Mouse (Mus musculus): ENCODE results near the gene Col27a1. TPM values are rescaled to one million over a fixed set of nuclear protein-coding genes. Genes with fewer than 3 reads are reported as not detected.

The Col27a1 gene
- total RNA-seq (2021): 1 to 10 TPM; 3.1 to 3.4 TPM
- long read RNA-seq, experiment 1: 0 reads
- long read RNA-seq, experiment 2: 0 reads

- no peak for DNase-seq (ENCODE audit: low spot score in 2 of 2)
- intact Hi-C loops (cut with DNase I): no loop called here
These were observed at the start of gene Col27a1 for GRCm38 (mm10) chr4:63213907-63214621. Gene Col27a1, plus strand, starts transcription at chr4:63214004.

GRCm38 (mm10) chr4:63165636-63166035 is 48.2 kb upstream of the Col27a1 start:
- intact Hi-C loops (cut with DNase I): no loop called here
- DNase-seq (ENCODE audit: low spot score in 2 of 2): no peak

- intact Hi-C loops (cut with DNase I): no loop called here
- no peak for DNase-seq (ENCODE audit: low spot score in 2 of 2)
These were observed 47.5 kb upstream of the Col27a1 start for GRCm38 (mm10) chr4:63166323-63166722.

GRCm38 (mm10) chr4:63170061-63170460 is 43.7 kb upstream of the Col27a1 start:
- intact Hi-C loops (cut with DNase I): no loop called here
- DNase-seq (ENCODE audit: low spot score in 2 of 2): no peak

GRCm38 (mm10) chr4:63171122-63171521 is 42.7 kb upstream of the Col27a1 start:
- DNase-seq (ENCODE audit: low spot score in 2 of 2): no peak
- intact Hi-C loops (cut with DNase I): no loop called here

- intact Hi-C loops (cut with DNase I): no loop called here
- no peak for DNase-seq (ENCODE audit: low spot score in 2 of 2)
These were observed 41.7 kb upstream of the Col27a1 start, which contains the start of gene Kif12 for GRCm38 (mm10) chr4:63171969-63172685. Gene Kif12, minus strand, starts transcription at chr4:63172131.

- DNase-seq (ENCODE audit: low spot score in 2 of 2): peak; percentile 74 to 79
- intact Hi-C loops (cut with DNase I): loop anchor here (1.0 to 10.0 kb wide), 3 partner anchors 36 to 223 kb away; partner anchors contain the start of gene Akna
These were observed 32.2 kb upstream of the Col27a1 start for GRCm38 (mm10) chr4:63181556-63181955.

GRCm38 (mm10) chr4:63186281-63186870 is 27.4 kb upstream of the Col27a1 start:
- intact Hi-C loops (cut with DNase I): loop anchor here (10.0 kb wide), 1 partner anchor 218 kb away; the partner anchor contains the start of gene Akna
- DNase-seq (ENCODE audit: low spot score in 2 of 2): peak in 1 of 2 experiments; percentile 8

GRCm38 (mm10) chr4:63191641-63192040 is 22.2 kb upstream of the Col27a1 start:
- no peak for DNase-seq (ENCODE audit: low spot score in 2 of 2)

GRCm38 (mm10) chr4:63194366-63194765 is 19.4 kb upstream of the Col27a1 start:
- no peak for DNase-seq (ENCODE audit: low spot score in 2 of 2)
- intact Hi-C loops (cut with DNase I): no loop called here

More at GRCm38 (mm10) chr4:63191641-63192040, 22.2 kb upstream of the Col27a1 start:
- intact Hi-C loops (cut with DNase I): no loop called here

GRCm38 (mm10) chr4:63199366-63199765 is 14.4 kb upstream of the Col27a1 start:
- intact Hi-C loops (cut with DNase I): no loop called here
- DNase-seq (ENCODE audit: low spot score in 2 of 2): no peak

GRCm38 (mm10) chr4:63203874-63204273 is 9.9 kb upstream of the Col27a1 start:
- intact Hi-C loops (cut with DNase I): no loop called here
- DNase-seq (ENCODE audit: low spot score in 2 of 2): no peak

- peak; percentile 58 to 69 for DNase-seq (ENCODE audit: low spot score in 2 of 2)
- intact Hi-C loops (cut with DNase I): no loop called here
These were observed 8.2 kb upstream of the Col27a1 start for GRCm38 (mm10) chr4:63205583-63205982.

- peak; percentile 51 to 75 for DNase-seq (ENCODE audit: low spot score in 2 of 2)
- intact Hi-C loops (cut with DNase I): loop anchor here (1.0 to 5.0 kb wide), 3 partner anchors 33 to 92 kb away; no protein-coding TSS in a partner anchor
These were observed 1.6 kb downstream of the Col27a1 start for GRCm38 (mm10) chr4:63215185-63215992.

- intact Hi-C loops (cut with DNase I): loop anchor here (1.0 to 5.0 kb wide), 3 partner anchors 34 to 91 kb away; no protein-coding TSS in a partner anchor
- no peak for DNase-seq (ENCODE audit: low spot score in 2 of 2)
These were observed 2.3 kb downstream of the Col27a1 start for GRCm38 (mm10) chr4:63215993-63216531.

GRCm38 (mm10) chr4:63216566-63216965 is 2.8 kb downstream of the Col27a1 start:
- intact Hi-C loops (cut with DNase I): loop anchor here (5.0 kb wide), 2 partner anchors 34 to 36 kb away; no protein-coding TSS in a partner anchor

GRCm38 (mm10) chr4:63217513-63217912 is 3.7 kb downstream of the Col27a1 start:
- intact Hi-C loops (cut with DNase I): loop anchor here (5.0 kb wide), 2 partner anchors 35 kb away; no protein-coding TSS in a partner anchor
- DNase-seq (ENCODE audit: low spot score in 2 of 2): no peak

More at GRCm38 (mm10) chr4:63216566-63216965, 2.8 kb downstream of the Col27a1 start:
- no peak for DNase-seq (ENCODE audit: low spot score in 2 of 2)

GRCm38 (mm10) chr4:63219059-63219458 is 5.3 kb downstream of the Col27a1 start:
- DNase-seq (ENCODE audit: low spot score in 2 of 2): no peak
- intact Hi-C loops (cut with DNase I): loop anchor here (5.0 kb wide), 2 partner anchors 33 to 37 kb away; no protein-coding TSS in a partner anchor

Measured in left cerebral cortex, postnatal 14 days (tissue).